Mouse (Mus musculus) megakaryocyte, adult 5-6 weeks (primary cell): Measurements from ENCODE around the gene Psmg1. TPM values are rescaled to one million over a fixed set of nuclear protein-coding genes. Genes with fewer than 3 reads are reported as not detected.
"Not testable (repeated sequence)": the region's sequence is repeated elsewhere in the genome, so short reads cannot be mapped to it uniquely, and the experiment has no call there.

ENCODE experiments used
- ATAC-seq: 2 replicates; pipeline ENCODE4 v1.8.0; 2016; ENCODE audit warnings: mild to moderate bottlenecking, inconsistent platforms; ENCODE audit not compliant: poor library complexity, severe bottlenecking
- total RNA-seq, 2 experiments: library from RNA; stranded (forward) in 1 of 2; stranded (reverse) in 1 of 2; fragments of 153-499, 151-499 nt in 1 of 2; fragments of 221-1000, 200-1000 nt in 1 of 2; gene quantifications; 2 replicates each; pipeline versions ENCODE4 v1.2.3 to v1.2.4; 2015 to 2017

The Psmg1 gene
- total RNA-seq, 2 experiments from 2014 or later: 19.3 to 21.6 TPM

- not testable (repeated sequence) for ATAC-seq
Observed at GRCm38 (mm10) chr16:95960689-95961088, 30.1 kb downstream of the Psmg1 start.

- no peak for ATAC-seq
Observed at GRCm38 (mm10) chr16:95958080-95958479, 32.7 kb downstream of the Psmg1 start.

- ATAC-seq: no peak
Observed at GRCm38 (mm10) chr16:95956618-95957017, 34.1 kb downstream of the Psmg1 start.

GRCm38 (mm10) chr16:95955716-95956346, 34.9 kb downstream of the Psmg1 start:
- peak; percentile 94 for ATAC-seq

GRCm38 (mm10) chr16:95954341-95954740, 36.4 kb downstream of the Psmg1 start:
- no peak for ATAC-seq

- no peak for ATAC-seq
Observed at GRCm38 (mm10) chr16:95953159-95953650, 37.6 kb downstream of the Psmg1 start.

- no peak for ATAC-seq
Observed at GRCm38 (mm10) chr16:95951471-95951870, 39.3 kb downstream of the Psmg1 start.

GRCm38 (mm10) chr16:95945389-95946311, 45.1 kb downstream of the Psmg1 start:
- peak; percentile 95 for ATAC-seq

GRCm38 (mm10) chr16:95943186-95943585, 47.6 kb downstream of the Psmg1 start:
- no peak for ATAC-seq

GRCm38 (mm10) chr16:95941575-95941974, 49.2 kb downstream of the Psmg1 start:
- ATAC-seq: no peak

GRCm38 (mm10) chr16:95935495-95935961, 55.2 kb downstream of the Psmg1 start:
- ATAC-seq: no peak

- ATAC-seq: no peak
Observed at GRCm38 (mm10) chr16:95932860-95933259, 57.9 kb downstream of the Psmg1 start.

- peak; percentile 75 for ATAC-seq
Observed at GRCm38 (mm10) chr16:95931509-95931908, 59.3 kb downstream of the Psmg1 start.

Other genes starting within 250 kb of the Psmg1 start
- gene Brwd1, start 91.6 kb upstream of the Psmg1 start, total RNA-seq (2015): 17.0 and 28.7 TPM in 2 replicates
- gene Brwd1, start 91.6 kb upstream of the Psmg1 start, total RNA-seq (2017): 32.3 and 34.6 TPM in 2 replicates
- gene Hmgn1, start 136.8 kb upstream of the Psmg1 start, total RNA-seq (2015): 41.8 and 53.3 TPM in 2 replicates
- gene Hmgn1, start 136.8 kb upstream of the Psmg1 start, total RNA-seq (2017): 71.5 and 75.2 TPM in 2 replicates
- gene Wrb, start 154.4 kb upstream of the Psmg1 start, total RNA-seq (2015): 4.4 and 5.5 TPM in 2 replicates
- 6.0 and 7.1 TPM in 2 replicates for gene Wrb, start 154.4 kb upstream of the Psmg1 start, total RNA-seq (2017)
- gene Lca5l, start 201.3 kb upstream of the Psmg1 start, total RNA-seq (2015): not detected in 2 replicates
- gene Lca5l, start 201.3 kb upstream of the Psmg1 start, total RNA-seq (2017): 0.12 and 0.15 TPM in 2 replicates
- gene Sh3bgr, start 209.5 kb upstream of the Psmg1 start, total RNA-seq (2015): 0.76 and 0.89 TPM in 2 replicates
- not detected in 2 replicates for gene Sh3bgr, start 209.5 kb upstream of the Psmg1 start, total RNA-seq (2017)
- gene B3galt5, start 244.8 kb upstream of the Psmg1 start, total RNA-seq (2015): not detected in 2 replicates
- gene B3galt5, start 244.8 kb upstream of the Psmg1 start, total RNA-seq (2017): 0.08 TPM in 1 of 2 replicates, not detected in the other